Mouse (Mus musculus): ENCODE results near the gene Mef2c. TPM values are rescaled to one million over a fixed set of nuclear protein-coding genes. Genes with fewer than 3 reads are reported as not detected.

Gene Mef2c
- total RNA-seq, 2 experiments from 2014 or later, result 72.7 to 76.0 TPM

DNA sequence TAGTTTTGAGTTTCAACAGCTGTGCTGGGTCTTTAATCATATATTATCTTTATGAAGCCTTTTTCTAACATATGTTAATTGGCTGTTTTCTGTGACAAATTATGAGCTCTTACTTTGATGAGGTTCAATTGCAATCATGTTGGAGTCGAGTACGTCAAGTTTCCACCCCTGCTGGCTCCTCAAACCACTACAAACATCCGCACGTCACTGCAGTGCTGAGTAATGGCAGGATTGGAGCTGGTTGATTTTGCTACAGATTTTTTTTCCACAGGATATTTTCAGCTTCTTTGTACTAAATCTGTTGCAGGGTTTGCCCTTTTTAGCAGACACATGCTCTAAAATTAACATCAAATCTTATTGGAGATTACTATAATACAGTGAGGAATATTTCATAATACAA is 62.3 kb downstream of the Mef2c start:
- DNase-seq (ENCODE audit: low spot score), result peak; percentile 19
- intact Hi-C loops (cut with DNase I), result no loop called here

DNA sequence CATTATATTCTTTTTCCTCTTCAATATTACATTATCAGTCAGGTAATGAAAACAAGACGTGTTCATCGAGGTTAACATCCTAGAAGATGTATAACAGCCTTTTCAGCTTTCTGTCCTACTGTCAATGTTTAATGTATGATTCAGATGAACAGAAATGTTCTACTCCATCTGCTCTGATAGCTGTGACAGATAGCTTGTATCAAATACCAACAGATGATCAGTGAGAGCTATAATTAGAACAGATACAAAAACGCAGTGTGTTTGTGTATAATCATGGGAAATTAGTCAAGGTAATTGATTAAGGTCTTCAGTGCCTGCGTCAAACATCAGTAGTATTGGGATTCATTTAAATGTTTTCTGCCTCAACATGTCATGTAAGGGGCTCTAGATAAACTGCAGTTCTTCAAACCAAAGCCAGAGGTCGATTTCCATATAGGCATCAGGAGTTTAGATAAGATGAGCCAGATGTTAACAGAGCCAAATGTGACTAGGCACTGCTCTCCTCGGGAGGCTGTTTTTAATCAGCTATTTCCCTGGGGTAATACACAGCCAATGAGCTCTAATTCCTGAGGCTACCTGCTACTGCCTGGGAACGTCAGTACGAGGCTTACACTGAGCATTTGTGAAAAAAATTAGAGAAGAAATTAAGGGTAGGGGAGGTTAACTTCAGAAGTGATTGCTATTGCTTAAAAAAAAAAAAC is 63.1 kb downstream of the Mef2c start:
- no peak for DNase-seq (ENCODE audit: low spot score)
- intact Hi-C loops (cut with DNase I), result no loop called here

DNA sequence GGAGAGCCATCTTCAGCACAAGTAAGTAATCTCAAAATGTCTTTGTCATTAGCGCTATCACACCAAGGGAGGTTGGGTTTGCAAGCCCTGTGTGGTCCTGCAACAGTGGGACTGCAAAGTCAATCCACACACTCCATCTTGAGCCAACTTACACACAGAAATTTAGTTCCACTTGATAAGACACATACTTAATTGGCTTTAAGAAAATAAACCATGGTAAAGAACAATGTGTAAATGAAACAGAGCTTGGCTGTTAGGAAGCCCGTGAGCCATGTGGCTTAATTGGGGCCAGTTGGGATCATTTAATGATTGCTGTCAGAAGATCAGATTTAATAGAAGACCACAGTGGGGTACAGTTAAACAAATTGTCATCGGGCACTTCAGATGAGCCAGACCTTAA is 63.8 kb downstream of the Mef2c start:
- DNase-seq (ENCODE audit: low spot score), result no peak
- intact Hi-C loops (cut with DNase I), result no loop called here

DNA sequence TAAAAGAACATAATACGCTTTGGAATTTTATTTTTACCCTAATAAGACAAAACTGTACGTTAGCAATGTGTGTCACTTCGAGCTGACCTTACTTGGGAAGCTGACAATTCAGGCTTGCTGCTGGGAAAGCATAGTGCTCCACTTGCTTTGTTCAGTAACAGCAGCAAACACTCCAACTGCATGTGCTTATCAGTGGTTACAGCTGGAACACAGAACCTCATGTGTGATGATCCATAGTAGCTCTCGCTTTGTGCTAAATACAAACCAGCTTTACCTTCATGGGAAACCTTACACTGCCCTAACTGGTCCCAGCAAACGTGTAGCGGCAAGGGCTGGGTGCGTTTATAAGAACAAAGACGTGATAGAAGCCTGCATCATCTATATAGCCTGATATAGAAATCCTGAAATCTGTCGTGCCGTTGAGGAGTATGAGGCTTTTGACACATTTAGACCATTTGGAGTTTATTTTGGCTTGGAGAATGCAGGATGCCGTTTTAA is 65.0 kb downstream of the Mef2c start:
- intact Hi-C loops (cut with DNase I), result no loop called here
- DNase-seq (ENCODE audit: low spot score), result no peak

DNA sequence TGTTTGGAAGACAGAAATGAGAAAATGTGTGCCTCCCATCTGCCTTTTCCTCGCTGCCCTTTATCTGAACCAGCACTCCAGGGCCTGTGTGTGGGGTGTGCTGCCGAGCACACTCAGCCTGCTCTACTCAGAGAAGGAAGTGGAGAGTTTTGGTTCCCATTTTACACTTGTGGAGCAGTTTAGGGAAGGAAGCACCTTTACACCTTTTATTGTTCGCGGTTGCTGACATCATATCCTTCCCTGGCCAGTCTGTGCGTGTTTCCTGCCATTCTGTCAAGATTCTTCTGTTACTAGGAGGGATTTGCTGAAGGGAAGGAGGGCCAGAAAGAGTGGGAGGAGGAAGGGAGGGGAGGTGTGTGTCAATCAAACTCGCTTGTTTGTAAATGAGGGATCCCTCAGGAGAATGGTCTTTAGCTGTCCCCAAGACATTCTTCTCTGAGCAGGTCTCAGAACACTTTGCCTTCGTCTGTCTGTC is 68.2 kb downstream of the Mef2c start:
- DNase-seq (ENCODE audit: low spot score), result peak; percentile 61
- intact Hi-C loops (cut with DNase I), result loop anchor here (2.0 kb wide), 1 partner anchor 47 kb away; no protein-coding TSS in a partner anchor

DNA sequence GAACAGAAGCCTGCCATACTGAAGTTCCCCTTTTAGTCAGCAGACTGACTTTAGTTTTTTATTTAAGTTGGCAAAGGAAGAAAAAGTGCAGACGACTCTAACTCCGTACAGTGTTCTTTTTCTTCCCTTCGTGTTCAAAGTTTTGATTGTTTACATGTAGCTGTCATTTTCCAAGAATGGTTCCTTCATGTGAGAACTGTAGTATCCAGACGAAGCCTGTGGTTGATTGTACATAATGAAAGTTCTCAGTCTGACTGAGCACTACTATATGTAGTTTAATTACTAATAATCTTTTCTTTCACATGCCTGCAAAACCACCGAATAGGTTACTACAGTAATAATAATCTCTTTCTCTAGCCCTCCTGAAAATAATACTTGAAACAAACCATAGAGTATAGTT is 68.6 kb downstream of the Mef2c start:
- no peak for DNase-seq (ENCODE audit: low spot score)
- intact Hi-C loops (cut with DNase I), result loop anchor here (2.0 kb wide), 1 partner anchor 48 kb away; no protein-coding TSS in a partner anchor

DNA sequence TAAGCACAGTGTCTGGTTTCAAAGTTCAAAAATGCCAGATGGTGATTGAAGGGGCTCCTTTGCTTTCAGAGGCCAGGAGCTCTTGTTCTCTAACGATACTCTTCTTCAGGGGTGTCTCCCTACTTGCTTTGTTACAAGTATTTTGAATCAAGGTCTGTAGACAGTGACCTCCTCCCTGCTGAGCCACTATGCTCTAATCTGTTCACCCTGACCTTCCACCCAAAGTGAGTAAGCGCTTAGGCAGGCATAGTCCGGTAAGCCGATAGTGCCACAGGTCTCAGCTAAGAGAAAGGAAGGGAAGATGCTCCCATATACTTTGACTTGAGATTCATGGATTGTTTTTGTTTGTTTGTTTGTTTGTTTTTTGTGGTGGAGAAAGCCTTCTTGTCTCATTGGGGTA is 69.5 kb downstream of the Mef2c start:
- intact Hi-C loops (cut with DNase I), result loop anchor here (2.0 kb wide), 1 partner anchor 49 kb away; no protein-coding TSS in a partner anchor
- DNase-seq (ENCODE audit: low spot score), result no peak

DNA sequence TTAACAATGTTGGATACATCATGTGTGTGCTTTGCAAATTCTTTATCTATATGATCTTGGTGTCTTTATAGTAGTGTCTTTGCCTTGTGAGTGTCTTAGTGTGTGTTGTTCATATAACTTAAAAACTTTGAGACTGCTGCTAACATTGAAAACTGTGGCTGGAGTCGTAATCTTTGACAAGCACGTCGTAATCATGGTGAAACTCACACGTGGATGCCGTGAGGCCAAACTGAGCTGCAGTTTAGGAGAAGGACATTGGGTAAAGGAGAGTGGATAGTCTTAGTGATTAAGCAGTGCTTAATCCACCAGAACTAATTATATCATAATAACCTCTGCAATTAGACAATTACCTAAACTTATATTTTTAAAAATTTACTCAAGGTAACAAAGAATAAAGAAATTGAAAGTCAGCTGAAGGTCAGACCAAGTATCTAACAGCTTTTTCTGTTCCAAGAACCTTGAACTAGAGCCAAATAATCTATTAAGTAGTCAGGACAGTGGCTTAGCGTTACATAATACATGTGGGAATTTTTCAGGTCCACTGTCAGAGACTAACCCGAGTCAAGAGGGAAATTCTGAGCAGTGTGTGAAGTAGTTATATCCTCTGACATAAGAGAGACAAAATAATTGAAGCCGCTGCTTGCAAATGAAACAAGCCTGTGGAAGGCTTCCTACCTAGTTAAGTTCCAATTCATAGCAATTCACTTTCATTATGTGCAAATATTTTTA is 70.2 kb downstream of the Mef2c start:
- intact Hi-C loops (cut with DNase I), result loop anchor here (2.0 kb wide), 2 partner anchors 33 to 49 kb away; no protein-coding TSS in a partner anchor
- no peak for DNase-seq (ENCODE audit: low spot score)

DNA sequence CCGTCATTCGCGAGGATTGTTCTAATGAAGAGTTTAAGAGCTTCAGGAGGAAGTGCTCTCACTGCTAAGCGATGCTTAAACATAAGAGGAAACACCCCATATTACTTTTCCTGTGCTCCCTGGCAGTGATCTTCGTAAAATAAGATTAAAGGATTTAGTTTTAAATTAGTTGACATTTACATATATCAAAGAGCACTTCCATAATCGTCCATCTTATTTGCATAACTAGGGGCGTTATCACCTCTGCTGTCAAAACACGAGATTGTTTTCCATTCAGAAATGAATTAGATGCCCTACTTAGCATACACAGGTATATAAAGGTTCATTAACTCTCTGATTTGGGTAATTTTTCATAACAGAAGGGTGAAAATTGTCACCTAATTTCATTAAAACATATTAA is 71.0 kb downstream of the Mef2c start:
- intact Hi-C loops (cut with DNase I), result loop anchor here (2.0 kb wide), 1 partner anchor 32 kb away; no protein-coding TSS in a partner anchor
- DNase-seq (ENCODE audit: low spot score), result no peak

DNA sequence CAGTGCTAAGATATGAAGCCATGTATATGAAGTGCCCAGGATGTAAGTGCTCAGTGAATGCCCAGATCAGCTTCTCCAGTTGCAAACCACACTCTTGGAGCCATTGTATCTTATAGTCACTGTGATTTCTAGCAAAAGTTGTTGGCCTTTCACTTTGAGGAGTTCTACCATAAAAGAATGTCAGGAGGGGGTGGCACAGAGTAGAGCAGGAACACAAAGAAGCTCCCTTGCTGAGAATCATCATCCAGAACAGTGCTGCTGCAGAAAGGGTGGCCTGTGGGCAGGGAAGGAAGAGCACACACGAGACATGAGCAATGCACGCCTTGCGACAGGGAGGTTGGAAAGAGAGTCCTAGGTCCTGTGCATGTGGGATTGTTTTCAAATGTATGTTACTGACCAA is 75.6 kb downstream of the Mef2c start:
- DNase-seq (ENCODE audit: low spot score), result no peak
- intact Hi-C loops (cut with DNase I), result no loop called here

DNA sequence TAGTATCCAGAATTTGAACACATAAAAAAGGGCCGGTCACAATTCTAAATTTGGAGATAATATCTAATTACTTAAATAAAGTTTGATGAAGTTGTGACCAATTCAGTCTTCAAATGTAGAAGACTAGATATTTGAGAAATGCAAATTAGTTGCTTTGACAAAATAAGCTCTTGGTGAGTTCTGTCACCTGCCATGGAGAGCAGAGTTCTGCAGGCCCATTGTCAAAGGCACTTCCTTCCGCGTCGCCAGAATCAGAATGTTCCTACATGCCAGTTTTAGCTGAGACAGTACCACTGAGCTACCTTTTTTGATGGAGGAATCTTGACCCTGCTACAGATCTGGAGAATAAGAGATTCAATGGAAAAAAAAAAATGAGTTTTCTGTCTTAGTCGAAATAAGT is 77.0 kb downstream of the Mef2c start:
- DNase-seq (ENCODE audit: low spot score), result no peak
- intact Hi-C loops (cut with DNase I), result no loop called here

DNA sequence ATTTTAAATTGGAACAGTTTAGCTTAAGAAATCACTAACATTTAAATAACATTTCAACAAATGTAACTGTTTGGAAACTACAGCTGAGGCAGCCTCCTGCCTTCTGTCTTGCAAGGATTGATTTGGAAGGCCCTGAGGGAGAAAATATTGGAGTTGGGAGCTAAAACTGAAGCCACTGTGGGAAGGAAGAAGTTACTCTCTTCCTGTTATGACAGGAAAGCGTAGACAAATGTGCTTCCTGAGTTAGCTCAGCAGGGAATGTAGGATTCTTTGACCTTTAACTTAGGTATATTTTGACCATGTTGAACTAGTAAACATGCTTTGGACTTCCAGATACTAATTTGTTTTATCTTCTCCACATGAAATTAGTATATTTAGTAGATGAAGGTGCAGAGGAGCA is 78.7 kb downstream of the Mef2c start:
- no peak for DNase-seq (ENCODE audit: low spot score)
- intact Hi-C loops (cut with DNase I), result no loop called here

DNA sequence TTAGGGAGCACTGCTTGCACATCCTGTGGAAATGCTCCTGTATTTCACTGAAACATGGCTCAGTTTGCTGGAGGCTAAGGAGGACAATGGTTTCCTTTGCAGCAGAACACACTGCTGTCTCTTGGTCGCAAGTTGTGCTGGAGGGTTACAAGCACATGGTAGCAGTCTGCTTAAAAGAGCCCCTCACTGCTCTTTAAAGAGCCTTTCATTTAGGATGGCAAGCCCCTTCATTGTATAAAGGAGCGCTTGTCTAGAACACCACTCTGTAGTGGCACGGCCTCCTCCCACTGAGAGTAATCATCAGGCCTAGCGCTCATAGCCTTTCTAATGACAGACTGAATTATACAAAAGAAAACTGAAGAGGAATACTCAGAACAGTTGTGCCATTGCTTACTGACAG is 80.0 kb downstream of the Mef2c start:
- intact Hi-C loops (cut with DNase I), result no loop called here
- DNase-seq (ENCODE audit: low spot score), result no peak

DNA sequence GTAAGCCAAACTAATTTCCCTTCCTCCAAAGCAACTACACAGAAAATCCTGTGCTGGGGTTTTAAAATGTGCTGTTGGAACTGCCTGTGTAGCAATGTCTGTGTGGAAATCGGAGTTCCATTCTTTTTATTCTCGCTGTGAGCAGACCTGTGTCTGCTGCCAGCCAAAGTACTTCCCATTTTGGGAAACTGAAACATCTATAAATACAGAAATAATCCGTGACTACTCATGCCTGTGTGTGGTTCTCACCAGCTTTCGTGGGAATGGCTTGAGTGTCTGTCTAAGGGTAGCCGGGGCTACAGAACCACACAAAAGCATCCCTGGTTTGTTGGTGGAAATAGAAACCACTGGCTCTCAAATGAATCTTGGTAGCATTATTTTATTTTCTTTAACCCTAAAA is 81.5 kb downstream of the Mef2c start:
- no peak for DNase-seq (ENCODE audit: low spot score)
- intact Hi-C loops (cut with DNase I), result no loop called here

DNA sequence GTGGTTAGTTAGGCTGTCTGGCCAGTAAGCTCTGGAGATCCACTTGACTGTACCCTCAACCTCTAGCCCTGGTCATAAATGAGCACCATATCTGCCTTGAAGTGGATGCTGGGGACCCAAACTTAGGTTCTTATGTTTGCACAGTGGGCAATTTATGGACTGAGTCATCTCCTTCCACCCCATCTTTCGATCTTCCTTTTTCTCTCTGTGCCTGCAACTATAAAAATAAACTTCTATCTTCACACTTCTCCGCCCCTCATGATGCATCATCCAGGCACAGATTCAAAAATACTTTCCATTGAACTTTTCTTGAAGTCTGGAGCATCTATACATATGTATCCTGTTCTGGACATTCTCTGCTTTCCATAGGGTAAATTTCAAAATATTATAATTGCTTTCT is 84.4 kb downstream of the Mef2c start:
- intact Hi-C loops (cut with DNase I), result no loop called here
- DNase-seq (ENCODE audit: low spot score), result no peak

DNA sequence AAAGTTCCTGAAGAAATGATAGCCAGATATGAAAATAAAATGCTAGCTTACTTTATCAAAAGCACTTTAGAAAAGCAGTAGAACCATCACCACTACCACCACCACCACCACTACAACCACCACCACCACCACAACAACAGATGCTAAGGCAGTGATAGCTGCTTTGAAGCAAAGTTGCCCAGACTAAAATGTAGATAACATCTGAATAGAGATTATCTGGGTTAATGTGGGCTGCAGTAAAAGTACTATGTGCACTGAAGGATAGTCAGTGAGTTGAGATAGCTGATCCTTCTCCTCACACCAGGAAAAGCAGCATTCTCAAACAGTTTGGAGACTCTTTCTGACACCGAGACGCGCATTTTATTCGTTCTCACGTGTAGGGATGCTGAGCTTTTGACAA is 87.1 kb downstream of the Mef2c start:
- no peak for DNase-seq (ENCODE audit: low spot score)
- intact Hi-C loops (cut with DNase I), result no loop called here

DNA sequence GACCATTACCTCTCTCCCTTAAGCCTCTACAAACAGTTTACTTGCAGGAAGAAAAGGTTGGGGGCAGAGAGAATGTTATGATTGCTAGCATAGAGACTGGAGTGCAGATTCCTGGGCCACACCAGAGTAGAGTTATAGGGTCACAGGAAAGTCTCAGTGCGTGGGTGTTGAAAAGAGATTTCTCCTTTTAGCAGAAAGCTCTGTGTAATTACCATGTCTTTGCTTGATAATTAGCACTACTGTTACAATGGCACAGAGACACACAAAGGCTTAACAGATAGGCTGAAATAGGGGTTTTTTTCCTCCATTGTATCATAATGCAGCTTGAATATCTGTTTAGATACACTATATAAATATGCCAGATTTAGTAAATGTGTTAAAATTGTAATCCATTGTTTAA is 91.6 kb downstream of the Mef2c start:
- no peak for DNase-seq (ENCODE audit: low spot score)
- intact Hi-C loops (cut with DNase I), result no loop called here

DNA sequence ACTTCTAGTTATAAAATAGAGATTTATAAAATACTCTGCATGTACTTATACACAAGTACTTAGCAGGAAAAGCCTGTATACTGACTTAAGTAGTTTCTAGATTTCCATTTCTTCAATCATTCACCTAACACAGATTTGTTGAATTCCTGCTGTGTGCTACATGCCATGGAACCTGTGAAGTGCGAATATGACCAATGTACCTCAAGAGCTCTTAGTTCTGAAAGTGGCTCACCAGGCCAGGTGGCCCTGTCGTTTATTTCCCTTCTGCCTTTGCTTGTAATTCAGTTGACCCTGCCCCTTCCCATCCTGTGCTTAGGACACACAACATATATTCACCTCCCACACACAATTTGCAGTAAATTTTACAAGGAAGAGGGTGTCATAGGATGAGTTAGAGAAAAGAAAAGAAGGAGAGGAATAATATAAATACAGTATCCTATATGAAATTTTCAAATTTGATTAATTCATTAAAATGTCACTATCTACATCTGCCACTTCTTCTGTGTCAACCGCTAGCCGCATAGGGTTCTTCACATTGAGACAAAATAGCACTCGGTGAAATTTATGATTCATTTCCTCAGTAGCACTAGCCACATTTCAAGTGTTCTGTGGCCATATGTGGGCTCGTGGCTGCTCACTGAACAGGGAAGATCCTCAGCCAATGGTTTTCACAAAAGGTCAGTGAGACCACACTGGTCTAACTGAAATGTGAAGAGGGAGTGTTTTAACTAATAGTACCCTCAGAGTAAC is 93.3 kb downstream of the Mef2c start:
- intact Hi-C loops (cut with DNase I), result no loop called here
- no peak for DNase-seq (ENCODE audit: low spot score)

DNA sequence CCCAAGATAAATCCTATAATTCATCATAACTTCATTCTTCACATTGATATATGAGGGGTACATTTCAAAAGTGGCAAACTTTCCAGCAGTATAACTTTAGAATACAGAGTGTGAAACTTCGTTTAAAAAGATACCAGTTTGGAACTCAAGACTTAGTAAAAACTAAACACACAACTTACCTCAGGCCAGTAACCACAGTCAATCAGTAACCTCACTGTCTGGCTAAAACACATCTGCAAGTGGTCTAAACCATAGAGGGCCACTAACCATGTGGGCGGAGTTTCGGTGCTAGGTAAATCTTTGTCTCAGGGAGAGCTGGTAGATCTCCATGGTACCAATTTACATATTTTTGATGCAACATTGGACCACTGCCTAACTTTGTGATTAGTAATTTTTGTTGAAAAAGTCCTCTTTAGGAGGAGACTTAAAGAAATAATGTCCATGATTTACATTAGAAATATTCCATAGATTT is 93.9 kb downstream of the Mef2c start:
- intact Hi-C loops (cut with DNase I), result no loop called here
- DNase-seq (ENCODE audit: low spot score), result no peak

DNA sequence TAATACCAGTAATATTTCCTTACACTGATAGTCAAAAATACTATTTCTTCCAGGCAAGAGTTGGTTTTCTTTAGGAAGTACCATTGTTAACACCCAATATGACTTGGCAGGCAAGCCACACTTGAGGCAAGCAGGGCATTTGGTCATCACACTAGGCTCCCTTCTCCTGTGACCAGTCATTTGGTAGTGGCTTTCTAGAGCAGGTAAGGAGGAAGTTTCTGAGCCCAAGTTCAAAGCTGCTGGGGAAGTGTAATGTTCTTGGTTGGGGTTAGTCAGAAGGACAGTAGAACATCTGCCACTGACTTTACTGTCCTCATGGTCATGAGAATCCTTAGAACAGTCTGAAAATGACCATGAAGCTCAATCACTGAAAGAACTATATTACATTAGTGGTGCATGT is 96.5 kb downstream of the Mef2c start:
- no peak for DNase-seq (ENCODE audit: low spot score)
- intact Hi-C loops (cut with DNase I), result no loop called here

All from heart, postnatal 25 days (tissue).